Mouse (Mus musculus): ENCODE measurements around the gene Pdxp. TPM values are rescaled to one million over a fixed set of nuclear protein-coding genes. Genes with fewer than 3 reads are reported as not detected.

Gene Pdxp
- polyA plus RNA-seq, 1 experiment, result 1.9 TPM

DNA sequence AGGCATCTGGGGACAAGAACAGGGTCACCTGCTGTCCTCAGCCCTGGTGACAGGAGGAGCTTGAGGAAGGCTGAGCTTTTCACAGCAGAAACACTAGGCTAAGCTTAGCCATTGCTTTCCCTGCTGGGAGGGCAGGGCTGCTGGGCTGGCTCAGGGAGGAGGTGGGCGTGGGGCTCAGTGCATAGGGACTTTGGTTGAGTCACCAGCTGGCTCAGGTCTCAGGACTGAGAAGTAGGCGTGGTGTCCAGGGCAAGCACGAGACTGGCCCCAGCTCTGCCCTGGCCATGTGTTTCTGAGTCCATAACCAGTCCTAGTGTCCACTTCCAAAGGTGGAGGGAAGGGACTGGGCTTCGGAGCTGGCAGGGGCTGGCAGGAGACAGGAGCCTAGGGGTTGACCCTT, 46.4 kb downstream of the Pdxp start:
- no peak overlapping the region for H3K4me3 ChIP-seq (ENCODE audit: insufficient read depth, low read depth, low read length)
- TF ChIP-seq CTCF (conservative IDR thresholded peaks at IDR 0.05; ENCODE audit: insufficient read depth, insufficient read length, low read depth, low read length) (no peak), POLR2A (IDR thresholded peaks at IDR 0.05; ENCODE audit: low read depth, low read length) (no peak)
- no peaks in the 10 kb centered on the region for H3K4me1 ChIP-seq (ENCODE audit: control insufficient read depth, insufficient read depth, low read length)
- no peak for DNase-seq
- no peaks in the 10 kb centered on the region for H3K27me3 ChIP-seq (replicated peaks; ENCODE audit: control insufficient read depth, insufficient read depth, low read length)
- H3K36me3 ChIP-seq (ENCODE audit: control insufficient read depth, insufficient read depth, low read length), result no peaks in the 10 kb centered on the region
- H3K27ac ChIP-seq (ENCODE audit: insufficient read depth, low read depth, low read length), result no peak overlapping the region
- 67% methylated on average over 4 of the region's 4 CpGs for WGBS

- 12% methylated on average over 2 of the region's 2 CpGs for WGBS
- TF ChIP-seq CTCF (conservative IDR thresholded peaks at IDR 0.05; ENCODE audit: insufficient read depth, insufficient read length, low read depth, low read length), result peak; percentile 88
- TF ChIP-seq POLR2A (IDR thresholded peaks at IDR 0.05; ENCODE audit: low read depth, low read length), result no peak
- peak; percentile 73 for DNase-seq
- Histone ChIP-seq H3K27me3 (replicated peaks; ENCODE audit: control insufficient read depth, insufficient read depth, low read length) (no peaks in the 10 kb centered on the region), H3K4me3 (ENCODE audit: insufficient read depth, low read depth, low read length) (no peak overlapping the region), H3K36me3 (ENCODE audit: control insufficient read depth, insufficient read depth, low read length) (no peaks in the 10 kb centered on the region), H3K27ac (ENCODE audit: insufficient read depth, low read depth, low read length) (no peak overlapping the region), H3K4me1 (ENCODE audit: control insufficient read depth, insufficient read depth, low read length) (no peaks in the 10 kb centered on the region)
These were observed 49.2 kb downstream of the Pdxp start for GRCm38 (mm10) chr15:78962885-78963284.

Other genes starting within 250 kb of the Pdxp start
- gene Elfn2, start 195.1 kb upstream of the Pdxp start, polyA plus RNA-seq (2012; rRNA removed), result 0.03 and 0.04 TPM in 2 replicates
- 15.7 and 16.6 TPM in 2 replicates for gene Mfng, start 140.4 kb upstream of the Pdxp start, polyA plus RNA-seq (2012; rRNA removed)
- 80.4 and 93.7 TPM in 2 replicates for gene Card10, start 110.9 kb upstream of the Pdxp start, polyA plus RNA-seq (2012; rRNA removed)
- 59.2 and 66.7 TPM in 2 replicates for gene Cdc42ep1, start 71.3 kb upstream of the Pdxp start, polyA plus RNA-seq (2012; rRNA removed)
- 0.24 and 0.25 TPM in 2 replicates for gene Lgals2, start 58.4 kb upstream of the Pdxp start, polyA plus RNA-seq (2012; rRNA removed)
- 56.5 and 68.1 TPM in 2 replicates for gene Gga1, start 36.7 kb upstream of the Pdxp start, polyA plus RNA-seq (2012; rRNA removed)
- 0.03 TPM in 1 of 2 replicates, not detected in the other for gene Gm49510, start 14.3 kb upstream of the Pdxp start, polyA plus RNA-seq (2012; rRNA removed)
- 26.2 and 30.0 TPM in 2 replicates for gene Sh3bp1, start 14.2 kb upstream of the Pdxp start, polyA plus RNA-seq (2012; rRNA removed)
- 310 and 318 TPM in 2 replicates for gene Lgals1, start 12.8 kb downstream of the Pdxp start, polyA plus RNA-seq (2012; rRNA removed)
- gene Nol12, start 21.0 kb downstream of the Pdxp start, polyA plus RNA-seq (2012; rRNA removed), result 19.3 and 24.1 TPM in 2 replicates
- 41.8 and 47.6 TPM in 2 replicates for gene Triobp, start 33.8 kb downstream of the Pdxp start, polyA plus RNA-seq (2012; rRNA removed)
- 123 and 145 TPM in 2 replicates for gene H1f0, start 114.5 kb downstream of the Pdxp start, polyA plus RNA-seq (2012; rRNA removed)
- gene Galr3, start 128.0 kb downstream of the Pdxp start, polyA plus RNA-seq (2012; rRNA removed), result 0.64 and 1.2 TPM in 2 replicates
- 38.9 and 52.2 TPM in 2 replicates for gene Ankrd54, start 149.0 kb downstream of the Pdxp start, polyA plus RNA-seq (2012; rRNA removed)
- gene Eif3l, start 161.3 kb downstream of the Pdxp start, polyA plus RNA-seq (2012; rRNA removed), result 172 and 183 TPM in 2 replicates
- gene Micall1, start 195.0 kb downstream of the Pdxp start, polyA plus RNA-seq (2012; rRNA removed), result 23.3 and 24.5 TPM in 2 replicates
- 50.3 and 74.9 TPM in 2 replicates for gene Polr2f, start 227.1 kb downstream of the Pdxp start, polyA plus RNA-seq (2012; rRNA removed)
- gene 1700088E04Rik, start 227.3 kb downstream of the Pdxp start, polyA plus RNA-seq (2012; rRNA removed), result 18.8 and 19.6 TPM in 2 replicates